Mouse (Mus musculus): ENCODE measurements around the gene Ripk3.

DNA sequence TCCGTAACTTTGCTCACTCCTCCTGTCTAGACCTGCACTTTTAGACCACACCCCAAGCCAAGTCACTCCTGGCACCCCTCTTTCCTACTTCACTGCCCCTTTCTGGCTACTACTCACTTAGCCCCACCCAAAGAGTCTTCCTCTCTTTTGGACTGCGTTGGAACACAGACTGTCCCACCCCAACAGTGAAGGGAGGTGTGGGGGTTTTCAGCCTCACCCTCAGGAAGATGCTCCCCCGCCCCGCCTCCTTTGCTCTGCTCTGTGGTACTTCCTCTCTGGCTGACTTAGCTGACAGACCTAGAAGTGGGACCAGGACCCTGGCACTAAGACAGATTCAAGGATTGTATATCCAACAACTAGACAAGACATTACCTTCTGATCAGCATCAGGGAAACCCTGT is 23.0 kb downstream of the Ripk3 start, which contains the start of gene Ltb4r1:
- TF ChIP-seq CHD2 (IDR thresholded peaks at IDR 0.05; ENCODE audit: low read depth, low read length): no peak
- no peak for TF ChIP-seq ZNF384 (IDR thresholded peaks at IDR 0.05; ENCODE audit: low read depth, low read length)
- no peak for TF ChIP-seq HCFC1 (IDR thresholded peaks at IDR 0.05; ENCODE audit: borderline replicate concordance, insufficient read depth, low read length)

Measured in ES-E14 (cell line).